Mouse (Mus musculus) thymus, postnatal 4 days (tissue): ENCODE data around the gene Ifitm3.
A peak's percentile ranks its signal among the peaks of the same experiment; 100 is the strongest.
"Not testable (repeated sequence)": the region's sequence is repeated elsewhere in the genome, so short reads cannot be mapped to it uniquely, and the experiment has no call there.

Experiments used
- DNase-seq: peaks from one replicate; pipeline ENCODE4 v3.0.0; 2021

Gene Ifitm3

GRCm38 (mm10) chr7:141010593-141010992, at the start of gene Ifitm3:
Gene Ifitm3, minus strand, starts transcription at chr7:141010770.
- DNase-seq: peak; percentile 33

GRCm38 (mm10) chr7:141059929-141060328, 49.4 kb upstream of the Ifitm3 start:
- DNase-seq: no peak

DNA sequence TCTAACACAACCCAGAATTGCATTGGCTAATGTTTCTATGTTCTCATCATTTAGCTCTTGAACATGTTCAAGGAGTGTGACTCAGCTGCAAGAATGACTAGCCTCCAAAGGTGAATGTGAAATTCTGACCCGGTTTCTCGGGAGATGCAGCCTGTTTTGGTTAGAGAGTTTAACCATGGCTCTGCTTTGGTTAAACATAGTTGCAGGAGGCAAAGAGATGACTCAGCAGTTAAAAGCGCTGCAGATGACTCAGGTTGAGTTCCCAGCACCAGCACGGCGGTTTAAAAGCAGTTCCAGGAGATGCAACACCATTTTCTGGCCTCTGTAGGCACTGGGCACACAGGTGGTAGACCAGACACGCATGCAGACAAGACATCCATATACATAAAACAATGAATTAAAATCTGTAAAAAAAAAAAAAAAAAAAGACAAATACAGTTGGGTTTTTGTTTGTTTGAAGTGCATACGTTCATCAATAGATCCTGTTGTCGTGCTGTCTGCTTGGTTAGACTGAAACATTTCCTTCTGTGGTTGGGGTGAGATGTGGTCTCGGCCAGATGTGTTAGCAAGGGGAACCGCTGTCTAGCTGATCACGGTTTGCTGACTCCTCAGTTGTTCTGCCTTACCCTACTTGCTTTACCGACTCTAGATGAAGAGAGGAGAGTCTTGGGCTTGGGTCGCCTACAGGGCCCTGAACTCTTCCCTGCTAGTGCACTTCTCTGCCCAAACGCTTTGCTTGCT, 48.2 kb upstream of the Ifitm3 start:
- no peak for DNase-seq

- DNase-seq: no peak
Measured at GRCm38 (mm10) chr7:141057541-141057940, 47.0 kb upstream of the Ifitm3 start.

GRCm38 (mm10) chr7:141056976-141057375, 46.4 kb upstream of the Ifitm3 start:
- no peak for DNase-seq

GRCm38 (mm10) chr7:141055785-141056184, 45.2 kb upstream of the Ifitm3 start:
- DNase-seq: no peak

GRCm38 (mm10) chr7:141052421-141052820, 41.9 kb upstream of the Ifitm3 start:
- no peak for DNase-seq

GRCm38 (mm10) chr7:141052016-141052415, 41.4 kb upstream of the Ifitm3 start:
- no peak for DNase-seq

GRCm38 (mm10) chr7:141051060-141051685, 40.6 kb upstream of the Ifitm3 start:
- DNase-seq: no peak

- no peak for DNase-seq
Measured at GRCm38 (mm10) chr7:141049326-141049725, 38.8 kb upstream of the Ifitm3 start.

- DNase-seq: peak; percentile 94
Measured at GRCm38 (mm10) chr7:141048226-141049218, 38.0 kb upstream of the Ifitm3 start.

- no peak for DNase-seq
Measured at GRCm38 (mm10) chr7:141047581-141048225, 37.1 kb upstream of the Ifitm3 start.

- DNase-seq: no peak
Measured at GRCm38 (mm10) chr7:141046931-141047580, 36.5 kb upstream of the Ifitm3 start.

DNA sequence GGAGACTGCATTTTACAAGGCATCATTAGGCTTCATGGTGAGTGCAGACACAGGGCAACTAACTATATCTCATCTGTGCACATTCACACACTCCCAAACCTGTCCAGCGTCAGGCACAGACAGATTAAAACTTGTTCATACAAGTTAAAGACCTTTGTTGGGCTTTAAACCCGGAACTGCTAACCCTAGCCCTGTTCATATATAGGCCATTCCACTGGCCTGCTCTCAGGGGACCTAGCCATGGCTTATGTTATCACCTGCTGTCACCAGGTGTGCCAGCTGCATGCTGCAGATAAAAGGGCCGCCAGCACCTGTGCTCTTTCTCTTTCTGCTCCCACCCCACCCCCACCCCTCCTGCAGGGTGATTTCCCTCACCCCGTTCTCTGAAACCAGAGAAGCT, 32.0 kb upstream of the Ifitm3 start:
- DNase-seq: no peak

- DNase-seq: no peak
Measured at GRCm38 (mm10) chr7:141041661-141042060, 31.1 kb upstream of the Ifitm3 start.

- no peak for DNase-seq
Measured at GRCm38 (mm10) chr7:141040867-141041606, 30.5 kb upstream of the Ifitm3 start.

GRCm38 (mm10) chr7:141039386-141040107, 29.0 kb upstream of the Ifitm3 start:
- DNase-seq: no peak

GRCm38 (mm10) chr7:141038090-141039032, 27.8 kb upstream of the Ifitm3 start:
- no peak for DNase-seq

DNA sequence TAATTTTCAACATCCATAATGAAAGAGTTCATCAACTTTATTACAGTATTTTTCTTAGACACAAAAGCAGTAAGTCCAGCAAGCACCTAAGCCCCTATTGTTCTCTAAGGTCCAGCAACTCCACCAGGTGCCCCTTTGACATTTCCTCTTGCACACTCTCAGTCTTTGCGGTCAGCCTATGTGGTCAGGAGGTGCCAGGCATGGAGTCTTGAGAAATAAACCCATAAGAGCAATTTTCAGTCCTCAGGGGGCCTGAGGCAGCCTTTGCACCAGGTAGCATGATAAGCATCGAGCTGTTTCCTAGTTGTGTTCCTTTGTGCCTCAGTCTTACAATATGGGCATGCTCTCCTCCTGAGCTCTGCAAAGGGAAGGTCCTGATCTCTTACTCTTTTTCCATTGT, 26.1 kb upstream of the Ifitm3 start:
- not testable (repeated sequence) for DNase-seq
